ENCODE assay signal across 8 mouse cellular contexts in the genomic region with DNA sequence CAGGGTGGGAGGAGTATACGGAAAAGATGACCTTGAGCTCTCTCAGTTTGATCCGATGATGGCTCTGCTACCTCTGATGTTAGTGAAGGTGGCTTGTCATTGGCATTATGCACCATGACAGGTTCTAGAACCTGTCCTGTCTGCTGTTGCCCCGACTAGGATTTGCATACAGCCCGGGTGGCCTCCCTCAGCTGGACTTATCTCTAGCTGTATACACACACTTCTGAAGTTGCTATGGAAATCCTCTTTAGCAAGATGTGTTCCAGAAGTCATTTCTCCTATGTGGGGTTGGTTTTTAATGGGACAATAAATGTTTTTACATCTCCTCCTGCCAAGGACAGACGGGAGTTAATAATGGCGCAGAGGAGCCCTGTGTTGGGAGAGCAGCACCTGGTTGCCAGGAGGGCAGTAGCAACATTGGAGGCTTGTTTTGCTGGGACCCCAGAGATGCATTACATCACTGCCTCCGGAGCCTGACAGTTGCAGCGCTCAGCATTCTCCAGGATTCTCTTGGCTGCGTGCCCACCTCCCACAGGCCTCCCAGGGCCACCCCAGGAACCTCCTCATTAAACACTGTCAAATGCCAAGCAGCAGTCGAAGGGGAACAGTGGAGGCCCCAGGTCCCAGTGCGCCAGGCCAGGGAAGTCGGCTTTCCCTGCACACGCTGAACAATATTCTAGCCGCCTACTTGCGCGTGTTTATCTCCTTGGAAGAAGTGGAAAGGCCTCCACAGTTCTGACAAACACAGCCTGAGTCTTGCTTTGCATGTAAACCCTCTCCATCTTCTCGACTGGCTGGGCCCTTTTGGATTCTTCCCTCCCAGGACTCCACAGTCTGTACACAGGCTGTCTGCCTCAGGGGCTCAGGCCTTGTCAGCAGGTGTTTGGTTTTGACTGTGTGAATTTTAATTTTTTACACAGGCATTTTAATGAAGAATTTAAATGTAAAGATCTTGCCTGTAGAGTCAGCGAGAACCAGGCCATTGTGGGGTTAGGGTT.
DNase-seq lines count a peak whose midpoint lies in the region; ATAC-seq lines count a peak whose summit lies in the region.

No protein-coding gene starts in this region.

- H3K4me2 ChIP-seq in embryonic facial prominence, embryonic 15.5 days (replicated peaks): no peak overlapping the region
- peak overlapping the region; percentile 12; the same call in 1 of the 2 replicates for H3K4me2 ChIP-seq in heart, embryonic 14.5 days (ENCODE audit: low read length)
- no peak overlapping the region for H3K4me2 ChIP-seq in kidney, embryonic 16.5 days (replicated peaks; ENCODE audit: low read depth, low read length)
- peak overlapping the region; percentile 38 for H3K4me2 ChIP-seq in limb, embryonic 13.5 days (replicated peaks)

- no peaks in the 10 kb centered on the region for H3K9me3 ChIP-seq in embryonic facial prominence, embryonic 15.5 days (replicated peaks)
- no peaks in the 10 kb centered on the region for H3K9me3 ChIP-seq in heart, embryonic 14.5 days (ENCODE audit: control insufficient read depth, low read length)
- no peaks in the 10 kb centered on the region for H3K9me3 ChIP-seq in kidney, embryonic 16.5 days (ENCODE audit: low read length)
- no peaks in the 10 kb centered on the region for H3K9me3 ChIP-seq in limb, embryonic 13.5 days

- whole genome bisulfite sequencing in embryonic facial prominence, embryonic 15.5 days: 29% methylated on average over 18 of the region's 18 CpGs
- 22% methylated on average over 18 of the region's 18 CpGs for WGBS in heart, embryonic 14.5 days
- 27% methylated on average over 18 of the region's 18 CpGs for WGBS in kidney, embryonic 16.5 days
- 27% methylated on average over 18 of the region's 18 CpGs for WGBS in limb, embryonic 13.5 days

- H3K27me3 ChIP-seq in embryonic facial prominence, embryonic 15.5 days: no peaks in the 10 kb centered on the region
- no peaks in the 10 kb centered on the region for H3K27me3 ChIP-seq in heart, embryonic 14.5 days (ENCODE audit: control insufficient read depth, insufficient read depth, low read length)
- H3K27me3 ChIP-seq in kidney, embryonic 16.5 days (ENCODE audit: insufficient read depth, low read length): no peaks in the 10 kb centered on the region
- H3K27me3 ChIP-seq in limb, embryonic 13.5 days: no peaks in the 10 kb centered on the region

- no peak overlapping the region for H3K9ac ChIP-seq in embryonic facial prominence, embryonic 15.5 days
- H3K9ac ChIP-seq in heart, embryonic 14.5 days (ENCODE audit: low read length): no peak overlapping the region
- H3K9ac ChIP-seq in kidney, embryonic 16.5 days (replicated peaks; ENCODE audit: low read length): no peak overlapping the region; the same call in 1 of the 2 replicates
- no peak overlapping the region; the same call in 1 of the 2 replicates for H3K9ac ChIP-seq in limb, embryonic 13.5 days

- peak overlapping the region; percentile 51; the same call in 1 of the 2 replicates for H3K27ac ChIP-seq in embryonic facial prominence, embryonic 15.5 days (replicated peaks)
- H3K27ac ChIP-seq in heart, embryonic 14.5 days (replicated peaks in 1 of 2; ENCODE audit: control insufficient read depth in 1 of 2, insufficient read depth in 1 of 2, low read depth in 2 of 2, low read length in 2 of 2): peak overlapping the region in 1 of 2 experiments; percentile 29; a peak in 1 of 4 replicates
- peak overlapping the region; percentile 46 for H3K27ac ChIP-seq in kidney, embryonic 16.5 days (ENCODE audit: low read length)
- H3K27ac ChIP-seq in limb, embryonic 13.5 days: peak overlapping the region; percentile 52

- no peak overlapping the region for H3K4me3 ChIP-seq in embryonic facial prominence, embryonic 15.5 days (replicated peaks)
- no peak overlapping the region for H3K4me3 ChIP-seq in heart, embryonic 14.5 days (ENCODE audit: control insufficient read depth in 1 of 2, insufficient read depth in 1 of 2, low read depth in 1 of 2, low read length in 2 of 2)
- H3K4me3 ChIP-seq in kidney, embryonic 16.5 days (ENCODE audit: low read length): no peak overlapping the region
- no peak overlapping the region for H3K4me3 ChIP-seq in limb, embryonic 13.5 days

- no peaks in the 10 kb centered on the region for H3K36me3 ChIP-seq in embryonic facial prominence, embryonic 15.5 days
- H3K36me3 ChIP-seq in heart, embryonic 14.5 days (ENCODE audit: control insufficient read depth, insufficient read depth, low read length): no peaks in the 10 kb centered on the region
- no peaks in the 10 kb centered on the region for H3K36me3 ChIP-seq in kidney, embryonic 16.5 days (ENCODE audit: insufficient read depth, low read length)
- H3K36me3 ChIP-seq in limb, embryonic 13.5 days: no peaks in the 10 kb centered on the region

- H3K4me1 ChIP-seq in embryonic facial prominence, embryonic 15.5 days: peaks cover 15% of the 10 kb centered on the region
- H3K4me1 ChIP-seq in heart, embryonic 14.5 days (ENCODE audit: control insufficient read depth in 2 of 2, insufficient read depth in 2 of 2, low read length in 2 of 2): peaks cover 12 to 13% of the 10 kb centered on the region in 2 experiments
- H3K4me1 ChIP-seq in kidney, embryonic 16.5 days (ENCODE audit: insufficient read depth, low read length): peaks cover 13% of the 10 kb centered on the region
- peaks cover 28% of the 10 kb centered on the region for H3K4me1 ChIP-seq in limb, embryonic 13.5 days

- ATAC-seq in cerebellum, adult (ENCODE audit: insufficient number of reproducible peaks, low FRiP score, low TSS enrichment): no peak
- ATAC-seq in embryonic facial prominence, embryonic 15.5 days (ENCODE audit: insufficient number of reproducible peaks, low FRiP score, low TSS enrichment, low read depth): peak; percentile 83
- peak; percentile 76 for ATAC-seq in heart, embryonic 14.5 days (ENCODE audit: insufficient number of reproducible peaks, insufficient read depth, low FRiP score, low read depth)
- ATAC-seq in kidney, embryonic 16.5 days (ENCODE audit: low FRiP score, low TSS enrichment): peak; percentile 95
- peak; percentile 93 for ATAC-seq in limb, embryonic 13.5 days (ENCODE audit: low FRiP score, low read depth)
- no peak for ATAC-seq in erythroblast, adult 5-6 weeks (replicated peaks; ENCODE audit: low FRiP score, poor library complexity, severe bottlenecking)

- peak; percentile 14 to 18 for DNase-seq in cerebellum, adult 18-20 months
- DNase-seq in ovary, postnatal 10 days (ENCODE audit: low spot score): peak; percentile 64

Comparison
In these comparisons a context has a peak if more than half of its experiments do, and no peak if none do; other contexts are left out.
1. ATAC-seq: peak in embryonic facial prominence, embryonic 15.5 days (single experiment), heart, embryonic 14.5 days (single experiment), kidney, embryonic 16.5 days (single experiment) and limb, embryonic 13.5 days (single experiment); none in cerebellum, adult (single experiment) and erythroblast, adult 5-6 weeks (single experiment).
2. H3K4me2 ChIP-seq: peak in heart, embryonic 14.5 days (single experiment) and limb, embryonic 13.5 days (single experiment); none in embryonic facial prominence, embryonic 15.5 days (single experiment) and kidney, embryonic 16.5 days (single experiment).